Mouse (Mus musculus): ENCODE results near the gene Dclre1a.

The Dclre1a gene

DNA sequence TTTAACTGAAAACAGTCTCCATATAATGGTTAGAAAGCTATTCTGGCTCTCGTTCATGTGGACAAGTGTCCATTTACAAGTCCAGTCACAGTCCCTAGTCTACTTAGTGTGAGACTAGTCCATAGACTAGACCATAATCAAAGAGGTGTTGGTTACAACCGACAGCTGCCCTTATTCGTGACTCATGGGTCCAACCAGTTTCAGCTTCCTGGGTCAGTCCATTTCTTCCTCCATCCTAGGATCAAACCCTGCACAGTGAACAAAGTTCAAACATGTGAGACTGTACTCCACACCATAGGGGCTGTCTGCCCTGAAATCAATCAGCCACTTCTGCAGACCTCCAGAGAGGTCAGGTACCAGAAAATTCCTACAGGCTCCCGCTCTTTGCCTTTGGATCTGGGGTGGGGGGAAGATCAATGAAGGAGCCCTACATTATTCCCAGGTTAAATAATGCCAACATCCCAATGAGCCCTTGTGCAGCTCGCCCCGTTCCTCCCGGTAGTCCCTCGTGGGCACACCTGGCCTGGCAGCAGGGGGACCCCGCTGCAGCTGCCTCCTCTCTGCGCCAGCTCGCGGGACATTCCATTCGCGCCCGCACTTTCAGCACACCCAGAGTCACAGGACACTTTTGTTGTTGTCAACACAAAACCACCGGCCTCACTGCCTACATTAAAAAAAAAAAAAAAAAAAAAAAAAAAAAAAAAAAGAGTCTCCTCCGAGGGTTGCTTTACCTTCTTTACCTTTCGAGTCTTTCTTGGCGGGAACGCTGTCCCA, at the start of gene Dclre1a:
Dclre1a (minus strand) TSS at position 767 of the 774 bp plus-strand sequence.
- DNase-seq (ENCODE audit: low read depth, low spot score): peak; percentile 80

DNA sequence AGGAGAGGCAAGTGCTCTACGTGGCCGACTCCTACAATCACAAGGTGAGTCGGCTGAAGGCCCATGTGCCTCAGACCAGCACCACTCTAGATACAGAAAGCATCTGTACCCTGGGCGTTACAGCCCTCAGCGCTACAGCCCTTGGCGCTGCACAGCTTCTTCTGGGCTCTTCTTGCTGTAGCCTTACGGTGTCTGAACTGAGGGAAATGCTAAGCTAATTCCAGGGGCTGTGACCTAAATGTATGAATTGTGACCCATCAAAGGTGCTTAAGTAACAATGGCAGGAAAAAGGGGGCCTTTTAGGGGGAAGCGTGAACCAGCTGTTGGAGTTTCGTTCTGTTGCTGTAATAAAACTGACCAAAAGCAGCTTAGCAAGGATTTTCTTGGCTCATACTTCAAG, 44.5 kb upstream of the Dclre1a start:
- no peak for DNase-seq (ENCODE audit: low read depth, low spot score)

DNA sequence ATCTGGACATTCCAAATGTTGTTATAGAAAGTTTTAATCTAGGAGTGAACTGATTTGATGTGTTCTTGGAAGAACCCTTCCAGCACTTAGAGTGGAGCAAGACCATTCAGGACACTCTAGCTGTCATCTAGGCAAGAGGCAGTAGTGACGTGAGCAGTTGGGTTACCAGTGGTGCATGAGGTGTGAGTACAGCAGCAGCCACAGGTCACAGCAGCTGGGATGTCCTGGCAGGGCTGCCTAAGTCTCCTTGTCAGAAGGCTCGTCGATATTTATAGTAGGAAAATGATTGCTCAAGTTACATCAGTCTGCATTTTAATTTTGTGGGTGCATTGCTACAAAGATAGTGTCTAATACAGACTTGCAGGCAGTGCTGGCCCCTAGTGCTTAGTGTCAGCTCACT, 42.2 kb upstream of the Dclre1a start:
- DNase-seq (ENCODE audit: low read depth, low spot score): no peak

DNA sequence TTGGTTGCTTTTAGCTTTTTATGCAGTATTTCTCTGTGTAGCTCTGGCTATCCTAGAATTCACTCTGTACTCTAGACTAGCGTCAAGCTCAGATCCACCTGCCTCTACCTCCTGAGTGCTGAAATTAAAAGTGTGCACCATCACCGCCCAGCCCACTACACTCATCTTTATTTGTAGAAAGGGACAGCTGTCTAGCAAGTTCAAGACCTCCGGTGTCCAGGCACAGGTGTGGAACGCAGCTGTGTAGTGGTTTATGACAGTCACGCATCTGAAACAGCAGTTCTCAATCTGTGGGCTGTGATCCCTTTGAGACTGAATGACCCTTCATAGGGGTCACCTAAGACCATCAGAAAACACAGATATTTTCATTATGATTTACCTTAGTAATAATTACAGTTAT, 41.4 kb upstream of the Dclre1a start:
- no peak for DNase-seq (ENCODE audit: low read depth, low spot score)

DNA sequence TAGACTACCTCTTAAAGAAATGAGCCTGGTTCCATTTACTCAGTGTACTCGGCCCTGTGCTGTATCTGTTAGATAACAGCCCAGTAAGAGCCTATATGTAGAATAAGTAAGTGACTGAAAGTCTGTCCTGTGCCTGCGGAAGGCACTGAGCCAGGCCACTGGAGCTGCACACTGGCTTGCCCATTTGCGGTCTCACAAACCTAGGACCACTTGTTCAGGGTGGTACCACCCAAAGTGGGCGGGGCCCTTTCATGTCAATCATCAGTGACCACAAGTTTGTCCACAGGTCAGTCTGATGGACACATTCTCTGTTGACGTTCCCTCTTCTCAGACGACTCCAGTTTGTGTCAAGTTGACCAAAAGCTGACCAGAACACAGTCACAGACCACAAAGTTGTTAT, 41.0 kb upstream of the Dclre1a start:
- no peak for DNase-seq (ENCODE audit: low read depth, low spot score)

DNA sequence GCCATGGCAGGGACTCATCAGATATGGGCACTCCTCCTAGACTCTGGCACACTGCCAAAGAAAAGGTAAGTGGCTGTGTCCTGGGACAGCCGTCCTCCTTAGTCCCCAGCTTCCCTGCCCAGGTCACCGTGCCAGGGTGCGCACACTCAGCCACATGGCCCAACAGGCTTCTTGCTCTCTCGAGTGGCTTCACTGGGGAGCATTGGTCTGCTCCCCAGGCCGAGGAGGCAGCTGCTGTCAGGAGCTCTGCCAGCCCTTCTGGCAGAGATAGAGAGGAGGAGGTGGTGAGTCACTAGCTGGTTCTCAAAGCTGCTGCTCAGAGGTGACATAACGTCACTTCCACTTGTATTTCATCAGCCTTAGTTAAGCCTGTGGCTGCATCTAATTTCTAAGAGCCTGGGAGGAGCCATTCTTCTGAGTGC, 40.2 kb upstream of the Dclre1a start:
- no peak for DNase-seq (ENCODE audit: low read depth, low spot score)

DNA sequence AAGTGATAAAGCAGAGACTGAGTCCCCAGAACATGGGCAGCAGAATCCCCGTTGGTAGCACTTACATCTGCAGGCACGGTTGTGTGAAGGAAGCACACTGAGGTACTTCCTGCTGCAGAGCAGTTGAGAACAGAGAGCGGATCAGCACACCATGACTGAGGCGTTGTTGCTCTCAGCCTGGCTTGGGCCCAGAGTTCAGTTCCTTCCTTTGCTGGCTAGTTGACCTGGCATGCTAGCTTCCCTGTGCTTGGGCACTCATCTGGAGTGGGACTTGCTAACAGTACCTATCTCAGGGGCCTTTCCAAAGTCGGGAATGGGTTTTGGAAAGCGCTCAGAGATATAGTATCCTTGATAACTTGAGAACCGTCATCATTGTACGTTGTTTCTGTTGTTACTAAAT, 38.3 kb upstream of the Dclre1a start:
- DNase-seq (ENCODE audit: low read depth, low spot score): no peak

DNA sequence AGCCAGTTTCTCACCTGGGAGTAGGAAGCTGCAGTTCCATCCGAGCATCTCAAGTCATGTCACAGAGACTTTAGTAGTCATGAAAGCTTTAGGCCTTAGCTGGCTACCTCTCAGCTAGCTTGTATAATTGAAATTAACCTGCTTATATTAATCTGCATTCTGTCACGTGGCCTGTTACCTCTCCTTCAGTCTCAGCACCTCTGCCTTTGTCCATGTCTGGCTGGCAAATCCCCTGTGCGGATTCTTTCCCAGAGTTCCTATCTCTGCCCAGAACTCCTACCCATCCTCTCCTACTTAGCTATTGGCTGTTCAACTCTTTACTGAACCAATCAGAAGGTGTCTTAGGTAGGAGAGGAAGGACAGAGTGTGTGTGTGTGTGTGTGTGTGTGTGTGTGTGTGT, 36.3 kb upstream of the Dclre1a start:
- no peak for DNase-seq (ENCODE audit: low read depth, low spot score)

DNA sequence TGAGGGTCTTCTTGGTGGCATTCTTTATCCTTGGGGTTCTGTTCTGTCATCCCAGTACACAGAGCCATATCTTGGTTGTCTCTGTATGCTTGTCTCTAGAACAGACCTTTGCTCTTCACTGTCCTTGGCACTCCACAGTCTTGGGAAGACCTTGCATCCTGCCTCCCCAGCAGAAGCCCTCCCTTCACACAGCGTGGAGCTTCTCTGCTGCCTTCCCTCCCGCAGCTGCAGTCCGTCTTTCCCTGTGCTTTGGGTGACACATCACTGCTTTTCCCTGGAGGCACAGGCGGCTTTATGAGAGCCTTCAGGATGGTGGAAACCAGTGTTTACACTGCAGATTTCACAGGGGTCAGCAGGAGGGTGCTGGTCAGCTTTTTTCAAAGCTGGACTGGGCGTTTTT, 35.8 kb upstream of the Dclre1a start:
- DNase-seq (ENCODE audit: low read depth, low spot score): no peak

DNA sequence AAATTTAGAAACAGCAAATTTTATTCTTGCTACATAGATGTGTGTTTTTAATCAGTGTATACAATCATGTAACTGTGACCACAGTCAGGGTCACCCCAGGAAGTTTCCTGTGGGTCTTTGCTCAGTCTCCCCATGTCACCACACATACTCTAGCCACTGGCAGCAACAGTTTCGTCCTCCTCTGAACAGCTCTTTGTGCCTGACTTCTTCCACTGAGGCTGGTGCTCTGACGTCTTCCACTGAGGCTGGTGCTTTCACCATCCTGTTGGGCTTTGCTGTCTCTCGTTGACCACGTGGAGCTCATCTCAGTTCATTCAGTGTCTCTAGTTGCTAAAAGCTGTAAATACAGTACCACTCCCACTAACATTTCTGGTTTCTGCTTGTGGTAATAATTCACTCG, 34.0 kb upstream of the Dclre1a start:
- DNase-seq (ENCODE audit: low read depth, low spot score): no peak

DNA sequence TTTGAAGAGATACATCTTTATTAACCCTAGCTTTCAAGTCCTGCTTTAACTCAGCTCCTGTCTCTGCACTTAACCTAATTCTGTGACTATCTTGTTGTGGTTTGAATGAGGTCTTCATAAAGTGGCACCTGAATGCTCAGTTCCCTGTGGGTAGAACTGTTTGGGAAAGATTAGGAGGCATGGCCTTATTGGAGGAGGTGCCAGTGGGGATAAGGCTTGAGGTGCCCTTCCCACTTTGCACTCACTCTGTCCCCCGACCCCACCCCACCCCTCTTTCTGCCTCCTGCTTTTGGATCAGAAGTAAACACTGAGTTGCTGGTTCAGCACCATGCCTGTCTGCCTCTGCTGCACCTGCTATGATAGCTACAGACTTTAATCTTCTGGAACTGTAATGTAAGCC, 29.8 kb upstream of the Dclre1a start:
- no peak for DNase-seq (ENCODE audit: low read depth, low spot score)

DNA sequence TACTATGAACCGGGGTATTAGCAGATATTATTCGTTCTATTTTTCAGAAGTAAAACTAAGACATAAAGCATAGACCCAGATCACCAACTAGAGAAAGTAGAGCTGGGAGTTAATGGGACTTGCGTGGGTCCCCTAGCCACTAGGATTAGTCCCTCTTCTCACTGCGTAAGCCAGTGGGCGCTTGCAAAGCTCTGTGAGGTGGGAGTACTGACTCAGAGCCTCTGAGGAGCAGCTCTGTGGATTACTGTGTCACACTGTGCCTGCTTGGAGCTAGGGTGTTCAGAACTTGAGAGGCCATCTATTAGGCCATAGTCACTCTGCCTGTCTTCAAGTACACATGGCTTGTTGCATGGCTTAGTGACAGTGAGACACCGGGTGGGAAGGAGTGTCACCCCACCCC, 25.2 kb upstream of the Dclre1a start:
- DNase-seq (ENCODE audit: low read depth, low spot score): no peak

DNA sequence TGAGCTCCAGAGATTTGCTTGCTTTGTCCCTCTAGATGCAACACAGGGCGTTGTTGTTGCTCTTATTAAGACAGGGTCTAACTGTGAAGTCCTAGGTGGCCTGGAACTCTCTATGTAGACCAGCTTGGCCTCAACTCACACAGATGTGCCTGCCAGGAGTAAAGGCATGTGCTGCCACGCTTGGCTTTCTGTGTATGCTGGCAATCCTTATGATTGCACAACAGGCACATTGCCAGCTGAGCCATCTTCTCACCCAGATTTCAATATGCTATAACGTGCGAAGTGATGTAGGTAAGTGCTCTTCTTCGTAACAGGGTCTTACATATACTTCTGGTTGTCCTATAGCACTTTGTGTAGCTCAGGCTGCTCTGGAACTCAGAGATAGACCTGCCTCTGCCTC, 23.9 kb upstream of the Dclre1a start:
- no peak for DNase-seq (ENCODE audit: low read depth, low spot score)

DNA sequence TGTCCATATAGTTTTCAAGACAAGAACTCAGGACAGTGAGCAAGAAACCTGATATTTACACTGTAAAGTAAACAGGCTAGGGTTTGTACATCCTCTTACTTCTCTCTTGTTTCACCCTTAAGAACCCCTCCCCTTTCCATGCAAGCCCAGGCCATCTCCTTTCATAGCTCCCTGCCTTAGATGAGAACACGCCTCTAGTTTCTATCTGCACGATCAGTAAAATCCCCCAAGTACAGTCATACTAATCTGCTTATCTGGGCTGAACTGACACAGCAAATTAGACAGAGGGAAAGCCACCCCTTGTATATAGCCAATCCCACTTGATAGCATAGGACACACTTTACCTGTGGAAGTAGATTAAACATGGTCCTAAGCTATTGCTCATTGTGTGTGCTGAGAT, 23.2 kb upstream of the Dclre1a start:
- DNase-seq (ENCODE audit: low read depth, low spot score): no peak

DNA sequence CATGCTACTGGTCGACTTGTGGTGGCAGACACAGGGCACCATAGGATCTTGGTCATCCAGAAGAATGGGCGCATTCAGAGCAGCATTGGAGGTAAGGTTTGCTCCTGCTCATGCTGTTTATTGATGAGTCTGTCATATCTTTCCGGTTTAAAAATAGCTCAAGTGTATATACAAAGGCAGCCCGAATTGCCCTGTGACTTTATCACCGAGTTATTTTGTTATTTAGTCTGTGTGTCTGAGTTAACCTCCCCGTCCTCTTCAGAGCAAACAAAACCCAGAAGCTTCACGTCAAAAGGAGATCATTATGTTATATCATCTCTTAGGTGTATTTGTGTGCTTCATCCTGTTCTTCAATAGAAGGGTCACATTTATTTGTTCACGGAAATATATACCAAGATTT, 22.8 kb upstream of the Dclre1a start:
- DNase-seq (ENCODE audit: low read depth, low spot score): no peak

DNA sequence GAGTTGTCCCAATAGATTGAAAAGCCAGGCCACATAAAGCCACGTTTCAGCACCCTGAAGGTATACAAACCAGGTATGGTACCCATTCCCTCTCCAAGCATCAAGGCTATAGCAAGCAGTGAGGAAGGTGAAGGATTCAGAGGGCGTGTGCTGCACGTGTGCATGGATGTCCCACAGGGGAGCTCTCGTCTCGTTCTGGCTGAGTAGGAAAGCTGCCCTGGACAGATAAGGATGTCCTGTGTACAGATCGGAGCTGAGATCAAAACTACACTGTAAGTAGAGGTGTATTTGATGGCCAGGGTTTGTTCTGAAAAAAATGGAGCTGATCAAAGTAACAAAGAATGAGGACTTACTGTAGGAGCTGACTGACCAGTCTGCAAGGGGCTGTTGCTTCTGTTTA, 18.9 kb upstream of the Dclre1a start:
- DNase-seq (ENCODE audit: low read depth, low spot score): no peak

DNA sequence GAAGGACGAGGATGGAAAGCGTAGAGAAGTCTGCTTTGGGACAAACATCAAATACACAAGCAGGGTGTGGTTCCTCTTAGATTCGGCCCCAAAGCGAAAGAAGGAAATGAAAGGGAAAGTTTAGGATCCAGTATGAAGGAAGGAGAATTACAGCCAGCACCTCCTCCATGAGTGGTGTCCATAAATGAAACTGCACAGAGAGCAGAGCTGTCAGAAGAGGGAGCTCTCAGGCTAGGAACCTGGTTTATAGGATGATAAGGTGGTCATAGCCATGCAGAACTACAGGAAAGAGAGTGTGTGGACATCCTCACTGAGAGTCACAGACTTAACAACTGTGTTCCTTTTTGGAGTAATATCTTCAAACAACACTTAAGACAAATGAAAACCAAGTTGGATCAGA, 18.0 kb upstream of the Dclre1a start:
- DNase-seq (ENCODE audit: low read depth, low spot score): peak; percentile 23

DNA sequence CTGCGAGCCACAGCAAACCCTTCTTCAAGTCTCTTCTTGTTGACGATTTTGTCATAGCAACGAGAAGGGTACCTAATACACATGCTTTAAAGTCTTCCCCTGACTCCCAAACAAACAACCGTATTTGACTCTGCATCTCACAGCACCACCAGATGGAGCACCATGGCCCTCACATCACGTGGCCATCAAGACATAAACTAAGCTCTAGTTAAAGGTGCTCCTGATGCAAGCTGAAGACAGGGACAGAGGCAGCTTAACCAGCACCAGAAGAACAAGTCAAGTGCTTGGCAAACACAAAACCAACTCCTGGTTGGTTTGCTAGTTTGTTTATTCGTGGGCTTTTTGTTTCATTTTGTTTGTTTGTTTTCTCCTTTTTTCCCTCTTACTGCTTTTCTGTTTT, 17.3 kb upstream of the Dclre1a start:
- DNase-seq (ENCODE audit: low read depth, low spot score): peak; percentile 10

DNA sequence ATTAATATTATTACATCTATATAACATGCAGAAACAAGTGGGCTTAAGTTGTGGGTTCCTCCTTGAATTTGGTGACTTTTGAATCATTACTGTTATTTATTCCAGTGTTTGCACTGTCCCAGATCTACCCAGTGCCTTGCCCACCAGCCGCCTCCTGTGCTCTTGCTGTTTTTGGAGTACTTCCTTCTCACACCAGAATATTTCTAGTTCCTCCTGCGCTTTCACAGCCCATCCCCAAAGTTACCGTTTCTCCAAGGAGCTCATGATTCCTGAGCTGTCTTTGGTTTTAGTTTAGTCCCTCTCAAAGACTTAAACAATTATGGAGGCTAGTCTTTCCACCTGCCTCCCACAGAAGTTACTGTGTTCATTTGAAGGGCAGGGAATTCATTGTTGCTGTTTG, 15.4 kb upstream of the Dclre1a start:
- no peak for DNase-seq (ENCODE audit: low read depth, low spot score)

DNA sequence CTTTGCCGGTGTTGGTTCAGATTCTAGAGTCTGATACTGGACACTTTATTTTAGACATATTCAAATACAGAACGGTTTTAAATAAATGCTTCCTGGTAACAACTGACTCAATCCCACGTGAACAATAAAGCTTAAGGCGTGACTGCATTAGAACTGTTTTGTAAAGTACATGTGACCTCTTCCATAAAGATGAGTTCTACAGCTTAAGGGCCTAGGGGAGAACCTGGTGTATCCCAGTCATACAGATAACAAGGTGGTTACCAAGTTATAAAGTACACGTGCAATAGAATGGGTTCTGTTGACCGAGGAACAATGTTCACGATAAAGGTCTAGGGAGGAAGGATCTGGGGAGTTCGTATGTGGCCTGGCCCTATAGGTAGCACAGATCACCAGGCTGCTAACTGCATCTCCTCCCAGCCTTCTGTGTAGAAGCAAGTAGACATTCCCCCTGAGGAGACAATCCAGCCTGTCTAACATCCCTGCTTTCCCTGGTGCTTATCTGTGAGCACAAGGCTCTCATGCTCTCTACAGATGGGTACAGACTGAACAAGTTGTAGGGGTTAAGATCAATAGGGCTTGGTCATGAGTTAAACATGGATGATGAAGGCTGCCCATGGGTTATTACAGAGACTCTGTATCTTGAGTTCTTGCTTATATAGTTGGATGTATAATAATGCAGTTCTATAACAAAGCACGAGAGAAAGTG, 14.6 kb upstream of the Dclre1a start:
- DNase-seq (ENCODE audit: low read depth, low spot score): no peak

DNA sequence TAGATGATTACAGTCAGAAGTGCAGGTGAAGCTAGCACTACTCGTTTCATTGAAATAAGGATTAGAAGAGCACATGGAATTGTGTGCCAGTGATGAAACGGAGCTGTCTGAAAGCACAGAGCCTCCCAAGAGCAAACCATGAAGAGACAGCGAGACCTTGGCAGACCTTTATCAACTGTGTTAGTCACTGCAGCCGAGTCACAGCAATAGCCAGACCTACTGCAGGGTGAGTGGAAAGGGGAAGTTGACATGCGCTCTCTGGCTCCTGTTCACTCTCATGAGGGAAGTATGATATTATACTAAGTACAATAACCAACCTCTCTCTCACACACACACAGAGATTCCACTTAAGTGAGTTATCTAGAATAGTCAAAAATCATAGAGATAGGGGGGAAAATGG, 8.0 kb upstream of the Dclre1a start:
- no peak for DNase-seq (ENCODE audit: low read depth, low spot score)

DNA sequence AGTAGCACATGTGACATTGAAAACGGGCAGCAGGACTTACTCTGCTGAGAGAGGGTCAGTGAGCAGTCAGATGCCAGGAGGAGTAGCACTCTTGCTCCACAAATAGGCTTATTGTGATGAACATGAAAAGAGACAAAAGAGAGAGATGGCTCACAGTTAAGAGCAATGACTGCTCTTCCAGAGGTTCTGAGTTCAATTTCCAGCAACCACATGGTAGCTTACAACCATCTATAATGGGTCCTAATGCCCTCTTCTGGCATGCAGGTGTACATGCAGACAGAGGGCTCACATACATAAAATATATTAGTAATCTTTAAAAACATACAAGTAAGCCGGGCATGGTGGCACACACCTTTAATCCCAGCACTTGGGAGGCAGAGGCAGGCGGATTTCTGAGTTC, 5.2 kb upstream of the Dclre1a start:
- DNase-seq (ENCODE audit: low read depth, low spot score): no peak

DNA sequence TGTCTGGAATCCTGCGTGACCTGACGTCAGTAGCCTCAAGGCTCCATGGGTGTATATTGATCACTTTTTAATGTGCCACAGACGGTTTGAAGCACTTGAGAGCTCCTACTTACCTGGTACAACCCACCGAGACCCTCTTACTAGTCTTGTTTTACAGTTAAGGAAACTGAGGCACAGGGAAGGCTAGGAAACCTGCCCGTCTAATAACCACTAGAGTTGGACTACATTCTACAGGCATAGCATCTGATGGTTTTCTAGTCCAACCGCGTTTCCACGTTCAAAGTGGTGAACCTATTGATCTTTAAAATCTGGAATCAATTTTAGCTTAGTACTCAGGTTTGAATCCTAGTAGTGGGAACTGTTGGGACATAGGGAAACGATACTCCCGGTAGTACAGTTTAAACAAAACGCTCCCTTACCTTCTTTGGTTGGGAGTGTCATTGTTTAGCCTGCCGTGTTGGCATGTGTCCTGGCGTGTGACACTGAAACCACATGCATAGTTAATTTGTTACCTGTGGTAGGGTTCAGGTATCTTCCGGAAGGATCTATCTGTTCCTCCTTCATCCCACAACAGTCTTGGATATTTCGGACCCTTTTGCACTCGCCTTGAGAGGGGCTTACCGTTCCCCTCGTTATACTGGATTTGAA, 1.1 kb upstream of the Dclre1a start:
- no peak for DNase-seq (ENCODE audit: low read depth, low spot score)

Measured in CD4-positive, CD25-positive, alpha-beta regulatory T cell, adult 2 months (primary cell).